Mouse (Mus musculus) bone marrow macrophage, adult 2 months (primary cell): ENCODE data around the gene Traf6. TPM values are rescaled to one million over a fixed set of nuclear protein-coding genes. Genes with fewer than 3 reads are reported as not detected.

Source experiments
- H3K27ac ChIP-seq: 2 replicates; pipeline ENCODE4 v1.5.1; 2012; ENCODE audit warnings: low read depth, low read length; ENCODE audit not compliant: insufficient read depth
- H3K4me1 ChIP-seq: 2 replicates; pipeline ENCODE4 v1.6.1; 2012; ENCODE audit warnings: low read length; ENCODE audit not compliant: control insufficient read depth, insufficient read depth
- H3K4me3 ChIP-seq: 2 replicates; pipeline ENCODE4 v1.5.1; 2012; ENCODE audit warnings: mild to moderate bottlenecking, low read length, moderate library complexity; ENCODE audit not compliant: insufficient read depth
- CTCF ChIP-seq: IDR thresholded peaks from 2 replicates; pipeline ENCODE4 v1.5.1; 2012; ENCODE audit warnings: low read depth, mild to moderate bottlenecking, low read length, moderate library complexity
- POLR2A ChIP-seq: IDR thresholded peaks from 2 replicates; pipeline ENCODE4 v1.6.1; 2012; ENCODE audit warnings: mild to moderate bottlenecking, low read depth, low read length, borderline replicate concordance
- polyA plus RNA-seq: library from polyadenylated mRNA; stranded (reverse); fragments of >200 nt; gene quantifications from 2 replicates; pipeline ENCODE4 v1.2.4, GENCODE M21; 2012; ENCODE audit not compliant: missing spikeins, insufficient read depth, insufficient read length

Traf6 gene
- polyA plus RNA-seq, 1 experiment = 11.5 TPM

GRCm38 (mm10) chr2:101652921-101653597, 25.2 kb upstream of the Traf6 start:
- H3K27ac ChIP-seq = no peak overlapping the region
- peak; percentile 44 for TF ChIP-seq CTCF
- no peak for TF ChIP-seq POLR2A
- no peaks in the 10 kb centered on the region for H3K4me1 ChIP-seq
- H3K4me3 ChIP-seq = no peak overlapping the region

GRCm38 (mm10) chr2:101660536-101660935, 17.7 kb upstream of the Traf6 start:
- Histone ChIP-seq H3K27ac (no peak overlapping the region), H3K4me3 (no peak overlapping the region), H3K4me1 (no peaks in the 10 kb centered on the region)
- no peak for TF ChIP-seq POLR2A
- no peak for TF ChIP-seq CTCF

GRCm38 (mm10) chr2:101665058-101665702, 13.0 kb upstream of the Traf6 start:
- Histone ChIP-seq H3K4me3 (no peak overlapping the region), H3K27ac (no peak overlapping the region), H3K4me1 (no peaks in the 10 kb centered on the region)
- TF ChIP-seq POLR2A = no peak
- TF ChIP-seq CTCF = peak; percentile 58

DNA sequence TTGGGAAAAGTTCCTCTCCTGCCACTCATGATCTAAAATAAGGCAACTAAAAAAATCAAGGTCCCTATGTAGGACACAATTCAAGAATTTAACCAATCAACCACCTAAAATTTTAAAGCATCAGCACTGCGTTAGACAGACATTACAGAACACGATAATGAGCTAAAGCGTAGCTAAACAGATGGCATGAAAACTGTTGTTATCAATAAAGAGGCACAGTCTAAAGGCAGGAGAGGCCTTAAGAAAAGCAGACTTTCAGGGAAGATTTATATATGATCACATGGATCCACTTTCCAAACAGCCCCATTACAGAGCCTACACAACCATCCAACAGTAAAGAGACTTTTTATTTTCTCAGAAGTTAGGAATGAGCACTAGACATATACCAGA, 12.5 kb upstream of the Traf6 start:
- no peak overlapping the region for H3K27ac ChIP-seq
- no peak overlapping the region for H3K4me3 ChIP-seq

DNA sequence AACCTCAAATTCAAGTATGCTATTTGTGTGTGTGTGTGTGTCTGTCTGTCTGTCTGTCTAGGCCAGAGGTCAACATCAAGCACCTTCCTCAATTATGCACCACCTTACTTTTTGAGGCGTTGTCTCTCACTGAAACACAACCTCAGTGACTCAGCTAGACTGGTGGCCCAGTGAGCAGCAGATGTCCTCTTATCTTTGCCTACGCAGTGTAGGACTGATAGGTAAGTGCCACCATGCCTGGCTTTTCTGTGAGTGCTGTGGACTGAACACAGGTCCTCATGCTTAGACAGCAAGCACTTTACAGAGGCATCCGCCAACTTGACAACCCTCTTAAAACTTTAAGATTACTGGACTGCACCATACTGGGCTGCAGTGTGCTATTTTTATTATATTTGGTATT, 9.5 kb upstream of the Traf6 start:
- no peak overlapping the region for H3K27ac ChIP-seq
- TF ChIP-seq POLR2A = no peak
- TF ChIP-seq CTCF = no peak
- H3K4me1 ChIP-seq = no peaks in the 10 kb centered on the region
- H3K4me3 ChIP-seq = no peak overlapping the region

More for the DNA sequence above, 12.5 kb upstream of the Traf6 start:
- no peak for TF ChIP-seq POLR2A
- no peak for TF ChIP-seq CTCF
- no peaks in the 10 kb centered on the region for H3K4me1 ChIP-seq

DNA sequence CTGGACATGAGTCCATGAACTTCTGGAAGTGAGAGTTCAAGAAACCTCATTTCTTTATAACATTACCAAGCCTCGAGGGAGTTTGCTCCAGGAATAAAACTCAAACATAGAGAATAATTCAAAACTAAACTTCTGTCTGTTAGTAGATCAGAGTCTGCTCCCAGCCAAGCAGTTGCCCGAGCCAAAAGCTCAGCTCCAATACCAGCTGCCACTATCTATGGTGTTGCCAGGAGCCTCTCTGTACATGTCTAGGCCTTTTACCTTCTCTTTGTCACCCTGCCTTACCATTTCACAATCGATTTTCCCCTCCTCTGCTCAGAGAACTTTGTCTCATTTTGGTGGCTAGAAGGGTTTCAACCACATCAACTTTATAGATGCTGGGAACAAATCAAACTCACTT, 4.7 kb upstream of the Traf6 start:
- H3K4me3 ChIP-seq = no peak overlapping the region
- H3K27ac ChIP-seq = no peak overlapping the region
- no peak for TF ChIP-seq POLR2A
- TF ChIP-seq CTCF = no peak
- peaks cover 4% of the 10 kb centered on the region for H3K4me1 ChIP-seq

DNA sequence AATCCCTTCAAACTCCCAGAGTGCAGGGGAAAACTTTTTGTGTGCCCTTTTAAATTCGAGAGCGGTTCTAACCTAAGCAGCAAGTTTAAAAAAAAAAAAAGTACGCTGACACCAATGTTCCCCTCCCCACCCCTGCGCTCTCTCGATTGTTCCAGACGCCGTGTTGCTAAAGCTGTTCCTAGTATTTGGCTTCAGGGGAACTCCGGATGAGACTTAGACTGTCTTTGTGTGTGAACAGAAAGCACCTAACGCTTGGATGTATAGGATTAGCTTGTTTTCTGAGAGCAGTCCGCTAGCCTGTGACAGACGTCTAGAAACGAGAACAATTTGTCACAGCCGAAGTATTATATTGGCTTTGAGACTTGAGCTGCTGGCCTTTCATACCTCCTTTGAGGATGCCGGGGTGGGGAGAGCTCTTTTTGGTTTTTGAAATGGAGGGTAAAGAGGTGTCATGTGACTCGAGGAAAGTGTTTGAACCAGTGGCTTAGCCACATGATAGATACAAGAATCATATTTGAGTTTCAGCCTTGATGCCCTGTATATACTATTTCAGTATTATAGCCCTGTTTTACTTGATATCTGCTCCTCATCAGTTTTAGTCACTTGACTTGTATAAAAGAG, 1.0 kb downstream of the Traf6 start:
- no peak for TF ChIP-seq CTCF
- no peak for TF ChIP-seq POLR2A
- Histone ChIP-seq H3K4me3 (peak overlapping the region; percentile 99), H3K4me1 (peaks cover 4% of the 10 kb centered on the region), H3K27ac (no peak overlapping the region)

- Histone ChIP-seq H3K4me3 (no peak overlapping the region), H3K4me1 (no peaks in the 10 kb centered on the region), H3K27ac (no peak overlapping the region)
- TF ChIP-seq CTCF = no peak
- no peak for TF ChIP-seq POLR2A
Measured at GRCm38 (mm10) chr2:101684421-101684820, 6.2 kb downstream of the Traf6 start.

DNA sequence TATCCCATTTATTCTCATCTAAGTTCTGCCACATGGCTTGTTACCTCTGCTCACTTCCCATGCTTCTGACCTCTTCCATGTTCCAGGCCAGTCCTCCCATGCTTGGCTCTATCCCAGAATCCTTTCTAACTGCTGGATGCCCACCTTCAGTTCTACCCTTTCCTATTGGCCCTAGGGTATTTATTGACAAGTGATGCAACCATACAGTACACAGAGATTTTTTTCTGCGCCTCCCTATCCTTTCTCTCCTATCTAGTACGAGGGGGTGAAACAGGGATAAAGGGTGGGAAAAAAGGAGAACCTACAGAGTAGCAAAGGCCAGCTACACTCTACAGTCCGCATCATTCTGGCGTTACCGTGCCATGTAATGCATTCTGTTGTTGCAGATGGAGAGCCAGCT, 9.8 kb downstream of the Traf6 start:
- TF ChIP-seq POLR2A (no peak), CTCF (no peak)
- Histone ChIP-seq H3K27ac (no peak overlapping the region), H3K4me3 (no peak overlapping the region), H3K4me1 (no peaks in the 10 kb centered on the region)

GRCm38 (mm10) chr2:101690252-101690827, 12.1 kb downstream of the Traf6 start:
- H3K27ac ChIP-seq = no peak overlapping the region
- no peaks in the 10 kb centered on the region for H3K4me1 ChIP-seq
- no peak overlapping the region for H3K4me3 ChIP-seq
- TF ChIP-seq POLR2A (no peak), CTCF (no peak)
